Mouse (Mus musculus) central nervous system, embryonic 18 days (tissue): ENCODE results near the gene Cnpy4. TPM values are rescaled to one million over a fixed set of nuclear protein-coding genes. Genes with fewer than 3 reads are reported as not detected.

Source experiments
- polyA plus RNA-seq: library from polyadenylated mRNA; depleted of rRNA; stranded (reverse); fragments of >200 nt; gene quantifications from 2 replicates; pipeline ENCODE4 v1.2.3, GENCODE M21; 2012; rRNA removed

The Cnpy4 gene
- 21.2 and 21.5 TPM in 2 replicates for polyA plus RNA-seq

GRCm38 (mm10) chr5:138186950-138187638 is at the start of gene Cnpy4, which contains the start of gene Taf6:
Gene Cnpy4, plus strand, starts transcription at chr5:138187485.
Gene Taf6, minus strand, starts transcription at chr5:138187451.

GRCm38 (mm10) chr5:138155443-138155976 is 31.8 kb upstream of the Cnpy4 start, which contains the start of gene Zfp113:
Gene Zfp113, minus strand, starts transcription at chr5:138155744.

GRCm38 (mm10) chr5:138160842-138161665 is 26.2 kb upstream of the Cnpy4 start, which contains the start of gene Cops6:
Gene Cops6, plus strand, starts transcription at chr5:138161071.

GRCm38 (mm10) chr5:138171695-138172491 is 15.4 kb upstream of the Cnpy4 start, which contains the start of the genes Ap4m1 and Mcm7:
Gene Ap4m1, plus strand, starts transcription at chr5:138172002.
Gene Mcm7, minus strand, starts transcription at chr5:138172422.

GRCm38 (mm10) chr5:138193771-138194727 is 6.8 kb downstream of the Cnpy4 start, which contains the start of gene Mblac1:
Gene Mblac1, plus strand, starts transcription at chr5:138194314.

GRCm38 (mm10) chr5:138225700-138226099 is 38.4 kb downstream of the Cnpy4 start, which contains the start of gene Nxpe5:
Gene Nxpe5, plus strand, starts transcription at chr5:138225898.

Other genes starting within 250 kb of the Cnpy4 start
- gene Gjc3, start 224.4 kb upstream of the Cnpy4 start, polyA plus RNA-seq: 1.1 and 2.6 TPM in 2 replicates
- 0.04 TPM in 1 of 2 replicates, not detected in the other for gene Azgp1, start 206.0 kb upstream of the Cnpy4 start, polyA plus RNA-seq
- not detected in 2 replicates for gene Smok3a, start 166.2 kb upstream of the Cnpy4 start, polyA plus RNA-seq
- not detected in 2 replicates for gene Smok3b, start 166.1 kb upstream of the Cnpy4 start, polyA plus RNA-seq
- not detected in 2 replicates for gene Smok3c, start 134.3 kb upstream of the Cnpy4 start, polyA plus RNA-seq
- 16.3 and 16.6 TPM in 2 replicates for gene Zkscan1, start 102.4 kb upstream of the Cnpy4 start, polyA plus RNA-seq
- gene Zscan21, start 70.6 kb upstream of the Cnpy4 start, polyA plus RNA-seq: 53.8 and 55.9 TPM in 2 replicates
- gene Zfp113, start 31.7 kb upstream of the Cnpy4 start, polyA plus RNA-seq: 7.2 and 7.7 TPM in 2 replicates
- 145 and 155 TPM in 2 replicates for gene Cops6, start 26.4 kb upstream of the Cnpy4 start, polyA plus RNA-seq
- gene Ap4m1, start 15.5 kb upstream of the Cnpy4 start, polyA plus RNA-seq: 55.8 and 57.0 TPM in 2 replicates
- 69.5 and 80.0 TPM in 2 replicates for gene Mcm7, start 15.1 kb upstream of the Cnpy4 start, polyA plus RNA-seq
- 63.8 and 66.1 TPM in 2 replicates for gene Taf6, start within 50 bp of the Cnpy4 start, polyA plus RNA-seq
- gene Mblac1, start 6.8 kb downstream of the Cnpy4 start, polyA plus RNA-seq: 9.0 and 9.2 TPM in 2 replicates
- not detected in 2 replicates for gene Nxpe5, start 38.4 kb downstream of the Cnpy4 start, polyA plus RNA-seq
- 154 and 165 TPM in 2 replicates for gene Lamtor4, start 68.0 kb downstream of the Cnpy4 start, polyA plus RNA-seq
- gene BC037034, start 76.5 kb downstream of the Cnpy4 start, polyA plus RNA-seq: 123 and 126 TPM in 2 replicates
- 0.76 and 0.85 TPM in 2 replicates for gene Gal3st4, start 85.4 kb downstream of the Cnpy4 start, polyA plus RNA-seq
- gene Gm43720, start 92.5 kb downstream of the Cnpy4 start, polyA plus RNA-seq: 0.25 and 0.41 TPM in 2 replicates
- 326 and 367 TPM in 2 replicates for gene Gpc2, start 92.5 kb downstream of the Cnpy4 start, polyA plus RNA-seq
- gene Stag3, start 92.8 kb downstream of the Cnpy4 start, polyA plus RNA-seq: 35.0 and 37.6 TPM in 2 replicates
- 0.09 and 0.12 TPM in 2 replicates for gene Pvrig, start 154.5 kb downstream of the Cnpy4 start, polyA plus RNA-seq